Mouse (Mus musculus): ENCODE measurements at regions not wholly inside any gene's neighbourhood (a gene's known extent, or its start where the extent isn't known, plus 50 kb on each side); places are given as distances from the start of the nearest gene placed in this dataset.

DNA sequence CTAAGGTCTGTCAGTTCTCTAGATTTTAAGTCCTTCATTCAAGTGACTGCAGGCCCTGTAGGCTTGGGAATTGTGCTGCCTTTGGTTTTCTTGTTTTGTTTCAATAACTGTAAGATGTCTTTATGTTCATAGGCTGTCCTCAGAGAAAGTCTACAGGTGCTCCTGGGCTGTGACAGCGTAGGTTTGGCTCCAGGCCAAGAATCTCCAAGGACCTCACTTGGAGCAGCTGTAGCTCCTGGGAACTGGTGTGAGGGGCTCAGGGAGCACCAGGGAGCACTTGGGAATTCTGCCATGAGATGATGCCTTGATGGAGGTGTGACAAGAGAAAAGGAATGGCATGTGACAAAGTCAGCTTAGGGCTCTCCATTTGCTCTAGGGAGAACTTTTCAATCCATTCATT lies 581.9 kb downstream of the 1700064H15Rik start:
- TF ChIP-seq CTCF (IDR thresholded peaks at IDR 0.05; ENCODE audit: low read depth) (no peak), EP300 (optimal IDR thresholded peaks at IDR 0.05) (no peak)
- Histone ChIP-seq H3K36me3 (ENCODE audit: control insufficient read depth, insufficient read depth, low read length) (no peaks in the 10 kb centered on the region), H3K9ac (ENCODE audit: low read length) (no peak overlapping the region), H3K4me1 (replicated peaks; ENCODE audit: control insufficient read depth, insufficient read depth) (no peaks in the 10 kb centered on the region), H3K27ac (replicated peaks) (no peak overlapping the region), H3K27me3 (ENCODE audit: control insufficient read depth, insufficient read depth, low read length) (no peaks in the 10 kb centered on the region), H3K4me2 (replicated peaks; ENCODE audit: low read depth) (no peak overlapping the region), H3K4me3 (ENCODE audit: low read depth, low read length) (no peak overlapping the region), H3K9me3 (ENCODE audit: control insufficient read depth, low read length) (no peaks in the 10 kb centered on the region)
- DNase-seq (ENCODE audit: low spot score) (no peak), ATAC-seq (ENCODE audit: low FRiP score, low TSS enrichment) (no peak)
- WGBS: 52% methylated on average over 1 of the region's 1 CpGs

- no peak for ATAC-seq (ENCODE audit: low FRiP score, low TSS enrichment)
- WGBS: 65% methylated on average over 3 of the region's 3 CpGs
- TF ChIP-seq CTCF (IDR thresholded peaks at IDR 0.05; ENCODE audit: low read depth) (no peak), EP300 (optimal IDR thresholded peaks at IDR 0.05) (no peak)
Measured at GRCm38 (mm10) chr3:19055961-19056360, 572.5 kb downstream of the 1700064H15Rik start.

DNA sequence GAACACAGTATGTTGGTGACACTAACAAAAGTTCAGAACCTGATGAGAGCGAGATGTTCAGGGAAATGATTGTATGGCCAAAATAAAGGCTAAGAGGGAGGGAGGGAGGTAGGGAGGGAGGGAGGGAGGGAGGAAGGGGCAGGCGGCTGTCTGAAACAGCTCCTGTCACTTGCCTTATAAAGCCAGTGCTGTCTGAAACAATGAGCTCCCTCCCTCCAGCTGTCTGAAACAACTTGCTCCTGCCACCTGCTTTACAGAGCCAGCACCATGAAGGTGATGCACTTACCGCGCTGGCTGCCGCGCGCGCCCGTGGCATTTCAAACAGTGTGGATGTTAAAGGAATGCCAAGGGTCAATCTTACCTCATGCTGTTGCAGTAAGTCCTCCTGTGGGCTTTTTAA lies 571.9 kb downstream of the 1700064H15Rik start:
- no peak overlapping the region for H3K9ac ChIP-seq (ENCODE audit: low read length)
- TF ChIP-seq EP300 (optimal IDR thresholded peaks at IDR 0.05): no peak
- TF ChIP-seq CTCF (IDR thresholded peaks at IDR 0.05; ENCODE audit: low read depth): no peak
- no peaks in the 10 kb centered on the region for H3K36me3 ChIP-seq (ENCODE audit: control insufficient read depth, insufficient read depth, low read length)
- H3K9me3 ChIP-seq (ENCODE audit: control insufficient read depth, low read length): no peaks in the 10 kb centered on the region
- no peak overlapping the region for H3K4me3 ChIP-seq (ENCODE audit: low read depth, low read length)
- DNase-seq (ENCODE audit: low spot score) (no peak), ATAC-seq (ENCODE audit: low FRiP score, low TSS enrichment) (no peak)
- no peaks in the 10 kb centered on the region for H3K4me1 ChIP-seq (replicated peaks; ENCODE audit: control insufficient read depth, insufficient read depth)
- 29% methylated on average over 9 of the region's 9 CpGs for WGBS
- no peak overlapping the region for H3K4me2 ChIP-seq (replicated peaks; ENCODE audit: low read depth)
- no peak overlapping the region for H3K27ac ChIP-seq (replicated peaks)
- H3K27me3 ChIP-seq (ENCODE audit: control insufficient read depth, insufficient read depth, low read length): no peaks in the 10 kb centered on the region

More at GRCm38 (mm10) chr3:19055961-19056360, 572.5 kb downstream of the 1700064H15Rik start:
- H3K27me3 ChIP-seq (ENCODE audit: control insufficient read depth, insufficient read depth, low read length): no peaks in the 10 kb centered on the region
- H3K4me2 ChIP-seq (replicated peaks; ENCODE audit: low read depth): no peak overlapping the region
- no peak overlapping the region for H3K27ac ChIP-seq (replicated peaks)
- no peaks in the 10 kb centered on the region for H3K4me1 ChIP-seq (replicated peaks; ENCODE audit: control insufficient read depth, insufficient read depth)
- H3K36me3 ChIP-seq (ENCODE audit: control insufficient read depth, insufficient read depth, low read length): no peaks in the 10 kb centered on the region
- H3K4me3 ChIP-seq (ENCODE audit: low read depth, low read length): no peak overlapping the region
- no peaks in the 10 kb centered on the region for H3K9me3 ChIP-seq (ENCODE audit: control insufficient read depth, low read length)
- no peak overlapping the region for H3K9ac ChIP-seq (ENCODE audit: low read length)
- no peak for DNase-seq (ENCODE audit: low spot score)

- 60% methylated on average over 15 of the region's 17 CpGs for WGBS
Measured at GRCm38 (mm10) chr3:19059906-19060870, 568.3 kb downstream of the 1700064H15Rik start.

GRCm38 (mm10) chr3:19061488-19062248 lies 566.8 kb downstream of the 1700064H15Rik start:
- no peak for ATAC-seq (ENCODE audit: low FRiP score, low TSS enrichment)
- H3K4me1 ChIP-seq (replicated peaks; ENCODE audit: control insufficient read depth, insufficient read depth): no peaks in the 10 kb centered on the region

More at GRCm38 (mm10) chr3:19059906-19060870, 568.3 kb downstream of the 1700064H15Rik start:
- no peak for ATAC-seq (ENCODE audit: low FRiP score, low TSS enrichment)
- H3K36me3 ChIP-seq (ENCODE audit: control insufficient read depth, insufficient read depth, low read length): no peaks in the 10 kb centered on the region
- no peak overlapping the region for H3K27ac ChIP-seq (replicated peaks)
- H3K4me2 ChIP-seq (replicated peaks; ENCODE audit: low read depth): no peak overlapping the region
- DNase-seq (ENCODE audit: low spot score): no peak
- H3K4me3 ChIP-seq (ENCODE audit: low read depth, low read length): no peak overlapping the region
- H3K9me3 ChIP-seq (ENCODE audit: control insufficient read depth, low read length): no peaks in the 10 kb centered on the region
- H3K9ac ChIP-seq (ENCODE audit: low read length): no peak overlapping the region
- H3K27me3 ChIP-seq (ENCODE audit: control insufficient read depth, insufficient read depth, low read length): no peaks in the 10 kb centered on the region
- TF ChIP-seq EP300 (optimal IDR thresholded peaks at IDR 0.05): no peak
- no peaks in the 10 kb centered on the region for H3K4me1 ChIP-seq (replicated peaks; ENCODE audit: control insufficient read depth, insufficient read depth)

More at GRCm38 (mm10) chr3:19061488-19062248, 566.8 kb downstream of the 1700064H15Rik start:
- no peak overlapping the region for H3K4me2 ChIP-seq (replicated peaks; ENCODE audit: low read depth)
- no peak overlapping the region for H3K27ac ChIP-seq (replicated peaks)
- 52% methylated on average over 13 of the region's 14 CpGs for WGBS
- H3K36me3 ChIP-seq (ENCODE audit: control insufficient read depth, insufficient read depth, low read length): no peaks in the 10 kb centered on the region
- TF ChIP-seq EP300 (optimal IDR thresholded peaks at IDR 0.05) (no peak), CTCF (IDR thresholded peaks at IDR 0.05; ENCODE audit: low read depth) (no peak)
- H3K9ac ChIP-seq (ENCODE audit: low read length): no peak overlapping the region
- DNase-seq (ENCODE audit: low spot score): no peak
- H3K9me3 ChIP-seq (ENCODE audit: control insufficient read depth, low read length): no peaks in the 10 kb centered on the region
- no peak overlapping the region for H3K4me3 ChIP-seq (ENCODE audit: low read depth, low read length)
- no peaks in the 10 kb centered on the region for H3K27me3 ChIP-seq (ENCODE audit: control insufficient read depth, insufficient read depth, low read length)

Data from stomach, postnatal 0 days (tissue).